Comparison of ENCODE assay signal across 14 mouse cellular contexts in genomic region chr8:3670388-3670787, GRCm38 (mm10). TPM values are rescaled to one million over a fixed set of nuclear protein-coding genes. Genes with fewer than 3 reads are reported as not detected.
DNase-seq lines count a peak whose midpoint lies in the region; ATAC-seq lines count a peak whose summit lies in the region.
"Had no signal": no experiment of that assay in that cellular context is flagged by ENCODE, and none has a peak within 500 bp of the region (broad histone marks: within the 10 kb centered on the region; RNA-seq: fewer than 3 reads in every experiment).

No protein-coding gene starts in this region.

- H3K27ac ChIP-seq in midbrain, embryonic 11.5 days (ENCODE audit: low read depth, low read length) = no peak overlapping the region
- H3K27ac ChIP-seq: forebrain, embryonic 15.5 days; hindbrain, embryonic 12.5 days; limb, embryonic 15.5 days had no signal

- H3K4me3 ChIP-seq in midbrain, embryonic 11.5 days (ENCODE audit: low read depth, low read length) = no peak overlapping the region
- H3K4me3 ChIP-seq: forebrain, embryonic 15.5 days; hindbrain, embryonic 12.5 days; limb, embryonic 15.5 days had no signal

- H3K4me1 ChIP-seq in midbrain, embryonic 11.5 days (ENCODE audit: control insufficient read depth, insufficient read depth, low read length) = no peaks in the 10 kb centered on the region
- H3K4me1 ChIP-seq: hindbrain, embryonic 12.5 days had no signal

- 89% methylated on average over 2 of the region's 2 CpGs for WGBS in midbrain, embryonic 11.5 days

- no peaks in the 10 kb centered on the region for H3K36me3 ChIP-seq in midbrain, embryonic 11.5 days (ENCODE audit: control insufficient read depth, insufficient read depth, low read length)
- H3K36me3 ChIP-seq: forebrain, embryonic 15.5 days; hindbrain, embryonic 12.5 days; limb, embryonic 15.5 days had no signal

- no peaks in the 10 kb centered on the region for H3K27me3 ChIP-seq in midbrain, embryonic 11.5 days (ENCODE audit: control insufficient read depth, insufficient read depth, low read length)
- H3K27me3 ChIP-seq: forebrain, embryonic 15.5 days; hindbrain, embryonic 12.5 days; limb, embryonic 15.5 days had no signal

- H3K4me2 ChIP-seq in midbrain, embryonic 11.5 days = no peak overlapping the region
- H3K4me2 ChIP-seq: forebrain, embryonic 15.5 days; hindbrain, embryonic 12.5 days; limb, embryonic 15.5 days had no signal

- H3K9ac ChIP-seq in midbrain, embryonic 11.5 days (ENCODE audit: low read length) = no peak overlapping the region
- H3K9ac ChIP-seq: forebrain, embryonic 15.5 days; hindbrain, embryonic 12.5 days; limb, embryonic 15.5 days had no signal

- ATAC-seq in activated CD4-positive, CD25-positive, alpha-beta regulatory T cell, adult 4 months = peak; percentile 31
- no peak for ATAC-seq in midbrain, embryonic 11.5 days (ENCODE audit: low FRiP score)
- ATAC-seq: forebrain, embryonic 15.5 days had no signal

- DNase-seq in spleen, adult 18-20 months = peak; percentile 43 to 55
- no peak for DNase-seq in spleen, adult 12 weeks (ENCODE audit: low spot score)
- DNase-seq in lung, postnatal 36 days = peak; percentile 80
- DNase-seq in left cerebral cortex, adult 11 months (ENCODE audit: low spot score) = no peak
- no peak for DNase-seq in midbrain, embryonic 11.5 days (ENCODE audit: low spot score, missing footprints)
- DNase-seq in adrenal gland, postnatal 10 days = no peak
- DNase-seq: cerebellum, adult 18-20 months; kidney, adult 8-10 months had no signal

- H3K9me3 ChIP-seq in midbrain, embryonic 11.5 days (ENCODE audit: control insufficient read depth, low read length) = no peaks in the 10 kb centered on the region
- H3K9me3 ChIP-seq: forebrain, embryonic 15.5 days; hindbrain, embryonic 12.5 days; limb, embryonic 15.5 days had no signal

RNA-seq across cellular contexts. Expression of gene Fcor, which starts 1.8 kb away (rescaled TPM):
- not detected for polyA plus RNA-seq in activated CD4-positive, CD25-positive, alpha-beta regulatory T cell, adult 4 months (2017; shearing (Covaris generic))
- polyA plus RNA-seq in midbrain, embryonic 11.5 days (2014; fragmentation: Nextera tagmentation; extraction: Ambion mirVana) = 5.4 and 6.8 TPM in 2 replicates
- 10 to 100 TPM; 28.3 to 29.9 TPM for total RNA-seq in adrenal gland, postnatal 10 days (2021)

RNA-seq across cellular contexts. Expression of gene Mcemp1, which starts 4.8 kb away (rescaled TPM):
- under 1 TPM in 1 of 2 experiments, not detected in 1; 0.43 TPM for polyA plus RNA-seq in activated CD4-positive, CD25-positive, alpha-beta regulatory T cell, adult 4 months (2017; shearing (Covaris generic))
- 0.20 and 0.28 TPM in 2 replicates for polyA plus RNA-seq in midbrain, embryonic 11.5 days (2014; fragmentation: Nextera tagmentation; extraction: Ambion mirVana)
- 1 to 10 TPM; 1.2 to 1.7 TPM for total RNA-seq in adrenal gland, postnatal 10 days (2021)

RNA-seq across cellular contexts. Expression of gene Trappc5, which starts 5.7 kb away (rescaled TPM):
- 10 to 100 TPM; 24.9 to 27.7 TPM for polyA plus RNA-seq in activated CD4-positive, CD25-positive, alpha-beta regulatory T cell, adult 4 months (2017; shearing (Covaris generic))
- 41.0 and 43.3 TPM in 2 replicates for polyA plus RNA-seq in midbrain, embryonic 11.5 days (2014; fragmentation: Nextera tagmentation; extraction: Ambion mirVana)
- 10 to 100 TPM; 19.5 to 23.1 TPM for total RNA-seq in adrenal gland, postnatal 10 days (2021)

RNA-seq across cellular contexts. Expression of gene Retn, which starts 14.8 kb away (rescaled TPM):
- not detected for polyA plus RNA-seq in activated CD4-positive, CD25-positive, alpha-beta regulatory T cell, adult 4 months (2017; shearing (Covaris generic))
- 0.15 TPM in 1 of 2 replicates, not detected in the other for polyA plus RNA-seq in midbrain, embryonic 11.5 days (2014; fragmentation: Nextera tagmentation; extraction: Ambion mirVana)
- total RNA-seq in adrenal gland, postnatal 10 days (2021) = 10 to 100 TPM in 1 of 2 experiments, 1 to 10 TPM in 1; 3.7 to 33.4 TPM
- polyA plus RNA-seq: forebrain, embryonic 15.5 days; heart, embryonic 14.5 days; hindbrain, embryonic 12.5 days; limb, embryonic 15.5 days had no signal

RNA-seq across cellular contexts. Expression of gene Fcer2a, which starts 23.6 kb away (rescaled TPM):
- 1 to 10 TPM in 1 of 2 experiments, under 1 TPM in 1; 0.77 to 5.1 TPM for polyA plus RNA-seq in activated CD4-positive, CD25-positive, alpha-beta regulatory T cell, adult 4 months (2017; shearing (Covaris generic))
- 0.11 and 0.27 TPM in 2 replicates for polyA plus RNA-seq in midbrain, embryonic 11.5 days (2014; fragmentation: Nextera tagmentation; extraction: Ambion mirVana)
- 1 to 10 TPM; 2.5 to 3.4 TPM for total RNA-seq in adrenal gland, postnatal 10 days (2021)
- total RNA-seq: left cerebral cortex, adult 8-10 months had no signal
- polyA plus RNA-seq: heart, embryonic 14.5 days had no signal

Comparison
In these comparisons a context has a peak if more than half of its experiments do, and no peak if none do; other contexts are left out.
1. DNase-seq: peak in spleen, adult 18-20 months (2 of 2) and lung, postnatal 36 days (single experiment); none in spleen, adult 12 weeks (single experiment), left cerebral cortex, adult 11 months (single experiment), midbrain, embryonic 11.5 days (single experiment) and adrenal gland, postnatal 10 days (single experiment).